Mouse (Mus musculus) forebrain, postnatal 0 days (tissue): ENCODE results near the gene Cir1. TPM values are rescaled to one million over a fixed set of nuclear protein-coding genes. Genes with fewer than 3 reads are reported as not detected.

Experiments used
- ATAC-seq: fragments of 200-750 bp; cut with Nextera tagmentation; 2 replicates; pipeline ENCODE4 v1.8.0; 2017; ENCODE audit warnings: mild to moderate bottlenecking, moderate library complexity
- DNase-seq: peaks from one replicate; pipeline ENCODE4 v3.0.0-alpha.2; 2015
- H3K27ac ChIP-seq: fragments of 300-500 bp; sonication (generic); 2 replicates; pipeline ENCODE4 v1.5.1; 2014; ENCODE audit warnings: low read depth, mild to moderate bottlenecking, antibody characterized with exemption, low read length, moderate library complexity, mixed read lengths
- H3K27me3 ChIP-seq: fragments of 300-500 bp; sonication (generic); 2 replicates; pipeline ENCODE4 v1.6.1; 2014; ENCODE audit warnings: mild to moderate bottlenecking, low read length, mixed read lengths; ENCODE audit not compliant: insufficient read depth
- H3K36me3 ChIP-seq: fragments of 300-500 bp; sonication (generic); 2 replicates; pipeline ENCODE4 v1.6.1; 2014; ENCODE audit warnings: mild to moderate bottlenecking, moderate library complexity; ENCODE audit not compliant: insufficient read depth
- H3K4me1 ChIP-seq: fragments of 300-500 bp; sonication (generic); 2 replicates; pipeline ENCODE4 v1.6.1; 2014; ENCODE audit warnings: antibody characterized with exemption; ENCODE audit not compliant: insufficient read depth
- H3K4me2 ChIP-seq: fragments of 300-500 bp; sonication (generic); 2 replicates; pipeline ENCODE4 v1.6.1; 2014; ENCODE audit warnings: low read depth, mild to moderate bottlenecking, moderate library complexity
- H3K4me3 ChIP-seq: fragments of 300-500 bp; sonication (generic); 2 replicates; pipeline ENCODE4 v1.5.1; 2014; ENCODE audit warnings: low read depth, low read length, mixed read lengths
- H3K9ac ChIP-seq: fragments of 300-500 bp; sonication (generic); 2 replicates; pipeline ENCODE4 v1.6.1; 2014; ENCODE audit warnings: mild to moderate bottlenecking
- H3K9me3 ChIP-seq: fragments of 300-500 bp; sonication (generic); 2 replicates; pipeline ENCODE4 v1.6.1; 2016; ENCODE audit warnings: low read length
- CTCF ChIP-seq: sonication (generic); IDR thresholded peaks from 2 replicates; pipeline ENCODE4 v1.5.1; 2016; ENCODE audit warnings: antibody characterized with exemption, control low read depth, low read depth
- WGBS: fragments of 180-500 bp; shearing (Covaris S2); extraction: QIAGEN DNeasy Blood & Tissue Kit; methylation state at CpG from one replicate; pipeline ENCODE4 v1.1.7; 2014; 5-methylcytosine and 5-hydroxymethylcytosine counted together
- polyA plus RNA-seq: library from polyadenylated mRNA; unstranded; fragments of >200 nt; fragmentation: Nextera tagmentation; extraction: Ambion mirVana; gene quantifications from 2 replicates; pipeline ENCODE4 v1.2.1, GENCODE M21; 2015
- total RNA-seq: library from RNA; depleted of rRNA; stranded (reverse); fragments of >200 nt; gene quantifications from 2 replicates; pipeline ENCODE4 v1.2.3, GENCODE M21; 2014

Gene Cir1
- total and polyA plus RNA-seq, 2 experiments from 2014 or later, result 10.6 to 30.3 TPM

- Histone ChIP-seq H3K9me3 (no peaks in the 10 kb centered on the region), H3K36me3 (no peaks in the 10 kb centered on the region), H3K27ac (no peak overlapping the region), H3K27me3 (no peaks in the 10 kb centered on the region), H3K4me3 (no peak overlapping the region), H3K4me2 (no peak overlapping the region), H3K4me1 (peaks cover 10% of the 10 kb centered on the region; the same call in 1 of the 2 replicates), H3K9ac (no peak overlapping the region)
- TF ChIP-seq CTCF, result no peak
- 50% methylated on average over 9 of the region's 9 CpGs for WGBS
- no peak for ATAC-seq
- DNase-seq, result no peak
Measured at GRCm38 (mm10) chr2:73347766-73348165, 35.3 kb upstream of the Cir1 start.

GRCm38 (mm10) chr2:73347136-73347535, 34.6 kb upstream of the Cir1 start:
- WGBS, result 57% methylated on average over 6 of the region's 6 CpGs
- Histone ChIP-seq H3K4me3 (no peak overlapping the region), H3K27ac (peak overlapping the region; percentile 24), H3K36me3 (no peaks in the 10 kb centered on the region), H3K4me1 (peaks cover 9% of the 10 kb centered on the region; the same call in 1 of the 2 replicates), H3K9ac (no peak overlapping the region), H3K9me3 (no peaks in the 10 kb centered on the region), H3K4me2 (no peak overlapping the region), H3K27me3 (no peaks in the 10 kb centered on the region)
- DNase-seq (no peak), ATAC-seq (no peak)
- TF ChIP-seq CTCF, result no peak

GRCm38 (mm10) chr2:73346345-73347086, 34.0 kb upstream of the Cir1 start:
- Histone ChIP-seq H3K9ac (no peak overlapping the region), H3K36me3 (no peaks in the 10 kb centered on the region), H3K4me2 (no peak overlapping the region), H3K9me3 (no peaks in the 10 kb centered on the region), H3K4me1 (0 out of 2 replicates have a peak, but pooled peaks cover 4% of the 10 kb centered on the region), H3K27ac (no peak overlapping the region; the same call in 1 of the 2 replicates), H3K4me3 (no peak overlapping the region), H3K27me3 (no peaks in the 10 kb centered on the region)
- peak; percentile 81 for ATAC-seq
- no peak for TF ChIP-seq CTCF
- DNase-seq, result peak; percentile 38
- WGBS, result 59% methylated on average over 13 of the region's 13 CpGs

- Histone ChIP-seq H3K9me3 (no peaks in the 10 kb centered on the region), H3K9ac (no peak overlapping the region), H3K4me1 (0 out of 2 replicates have a peak, but pooled peaks cover 4% of the 10 kb centered on the region), H3K27ac (no peak overlapping the region), H3K27me3 (no peaks in the 10 kb centered on the region), H3K4me2 (no peak overlapping the region), H3K36me3 (no peaks in the 10 kb centered on the region), H3K4me3 (no peak overlapping the region)
- 76% methylated on average over 4 of the region's 4 CpGs for WGBS
- DNase-seq (no peak), ATAC-seq (no peak)
- TF ChIP-seq CTCF, result no peak
Measured at GRCm38 (mm10) chr2:73345204-73345603, 32.7 kb upstream of the Cir1 start.

- ATAC-seq, result no peak
- 89% methylated on average over 5 of the region's 5 CpGs for WGBS
- no peak overlapping the region for H3K9ac ChIP-seq
- no peak overlapping the region for H3K4me2 ChIP-seq
- H3K9me3 ChIP-seq, result no peaks in the 10 kb centered on the region
- H3K27ac ChIP-seq, result no peak overlapping the region
- no peak overlapping the region for H3K4me3 ChIP-seq
- DNase-seq, result no peak
- no peak for TF ChIP-seq CTCF
- H3K27me3 ChIP-seq, result no peaks in the 10 kb centered on the region
- no peaks in the 10 kb centered on the region for H3K36me3 ChIP-seq
- 0 out of 2 replicates have a peak, but pooled peaks cover 4% of the 10 kb centered on the region for H3K4me1 ChIP-seq
Measured at GRCm38 (mm10) chr2:73343701-73344100, 31.2 kb upstream of the Cir1 start.

GRCm38 (mm10) chr2:73338415-73338814, 25.9 kb upstream of the Cir1 start:
- Histone ChIP-seq H3K4me1 (no peaks in the 10 kb centered on the region), H3K9ac (no peak overlapping the region), H3K4me2 (no peak overlapping the region), H3K4me3 (no peak overlapping the region), H3K27ac (no peak overlapping the region), H3K36me3 (no peaks in the 10 kb centered on the region), H3K27me3 (no peaks in the 10 kb centered on the region), H3K9me3 (no peaks in the 10 kb centered on the region)
- DNase-seq, result no peak
- ATAC-seq, result no peak
- 76% methylated on average over 8 of the region's 8 CpGs for WGBS
- no peak for TF ChIP-seq CTCF

GRCm38 (mm10) chr2:73335949-73336348, 23.4 kb upstream of the Cir1 start:
- no peaks in the 10 kb centered on the region for H3K36me3 ChIP-seq
- H3K9ac ChIP-seq, result no peak overlapping the region
- no peak for DNase-seq
- TF ChIP-seq CTCF, result no peak
- H3K4me1 ChIP-seq, result no peaks in the 10 kb centered on the region
- ATAC-seq, result no peak
- H3K9me3 ChIP-seq, result no peaks in the 10 kb centered on the region
- H3K4me2 ChIP-seq, result no peak overlapping the region
- H3K27me3 ChIP-seq, result no peaks in the 10 kb centered on the region
- H3K27ac ChIP-seq, result no peak overlapping the region
- 86% methylated on average over 3 of the region's 3 CpGs for WGBS
- H3K4me3 ChIP-seq, result no peak overlapping the region
